Mouse (Mus musculus) left cerebral cortex, adult 6 months (tissue): ENCODE data around the gene Gm45015. TPM values are rescaled to one million over a fixed set of nuclear protein-coding genes. Genes with fewer than 3 reads are reported as not detected.

Experiments used
- long read RNA-seq, 2 experiments: library from polyadenylated mRNA; unstranded; transcript quantifications; one replicate each; pipeline ENCODE4 v2.0.0; 2019 to 2020
- polyA plus RNA-seq: library from polyadenylated mRNA; unstranded; fragments of <200 nt; fragmentation: Nextera tagmentation; gene quantifications from 2 replicates; pipeline ENCODE4 v1.2.3, GENCODE M21; 2021

Gene Gm45015
- polyA plus RNA-seq: not detected in 2 replicates
- long read RNA-seq, experiment 1: 0 reads
- long read RNA-seq, experiment 2: 0 reads

DNA sequence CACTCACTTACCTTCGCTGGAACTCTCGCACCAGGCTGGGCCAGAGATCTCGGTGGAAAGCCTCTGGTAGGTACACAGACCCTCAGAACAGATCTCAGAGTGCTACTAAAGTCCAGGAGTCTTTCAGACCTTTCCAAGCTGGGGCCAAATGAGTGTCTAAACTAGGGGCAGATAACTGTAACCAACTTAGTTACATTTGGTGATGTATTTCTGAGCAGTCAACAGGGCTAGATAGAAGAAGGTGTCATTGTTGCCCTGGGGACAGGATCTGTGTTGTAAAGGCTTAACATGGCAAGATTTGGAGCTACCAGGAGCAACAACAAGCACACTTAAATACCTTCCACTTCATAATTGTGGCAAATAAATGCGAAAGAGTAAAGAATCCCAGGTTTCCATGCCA, at the start of gene Gm45015:
Gene Gm45015, minus strand, starts transcription at position 101 of the 400 bp plus-strand sequence.

DNA sequence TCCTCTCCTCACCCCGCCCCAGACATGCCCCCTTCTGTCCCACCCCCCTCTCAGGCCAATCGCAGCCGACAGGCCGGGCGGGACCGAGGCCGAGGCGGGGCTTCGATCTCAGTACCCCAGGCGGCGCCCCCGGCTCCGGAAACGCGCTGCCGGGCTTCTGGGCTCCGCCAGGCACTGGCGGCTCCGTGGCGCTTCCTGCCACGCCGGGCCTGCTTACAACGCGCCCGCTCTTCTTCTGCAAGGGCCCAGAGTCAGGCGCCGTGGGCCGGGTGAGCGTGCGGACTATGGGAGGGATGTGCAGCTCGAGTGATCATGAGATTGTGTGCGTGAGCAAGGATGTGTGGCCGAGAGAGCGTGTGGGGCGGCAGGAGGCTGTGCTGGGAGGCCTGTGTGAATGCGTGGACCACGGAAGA, 5.8 kb upstream of the Gm45015 start, which contains the start of gene Zfp275:
Gene Zfp275, plus strand, starts transcription at position 139 of the 413 bp plus-strand sequence.

DNA sequence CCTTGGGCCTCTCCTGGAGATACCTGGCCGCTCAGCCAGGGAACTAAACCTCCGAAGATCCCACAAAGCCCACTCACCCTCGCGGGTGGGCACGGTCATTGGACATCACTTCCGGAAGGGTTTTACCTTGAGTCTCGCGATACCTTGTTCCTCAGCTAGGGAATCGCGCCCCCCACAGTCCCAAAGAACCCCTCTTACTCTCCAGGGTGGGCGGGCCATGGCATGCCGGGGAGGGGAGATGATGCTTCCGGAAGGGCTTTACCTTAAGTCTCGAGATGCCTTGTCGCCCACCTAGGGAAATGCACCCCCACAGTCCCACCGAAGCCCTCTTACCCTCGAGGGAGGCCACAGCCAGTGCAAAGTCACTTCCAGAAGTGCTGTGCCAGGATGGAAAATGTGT, 43.8 kb downstream of the Gm45015 start, which contains the start of the genes Xlr5a and Xlr5c:
Gene Xlr5a, minus strand, starts transcription at position 101 of the 400 bp plus-strand sequence.
Gene Xlr5c, minus strand, starts transcription at position 101 of the 400 bp plus-strand sequence.

Other genes starting within 250 kb of the Gm45015 start
- 0.97 and 2.4 TPM in 2 replicates for gene Xlr3a, start 239.7 kb downstream of the Gm45015 start, polyA plus RNA-seq
- 0.37 TPM in 1 of 2 replicates, not detected in the other for gene Gm14685, start 219.8 kb downstream of the Gm45015 start, polyA plus RNA-seq
- not detected in 2 replicates for gene Xlr5b, start 188.0 kb downstream of the Gm45015 start, polyA plus RNA-seq
- gene DXBay18, start 187.4 kb downstream of the Gm45015 start, polyA plus RNA-seq: 0.28 TPM in 1 of 2 replicates, not detected in the other
- not detected in 2 replicates for gene Spin2d, start 159.9 kb downstream of the Gm45015 start, polyA plus RNA-seq
- 1.3 and 3.3 TPM in 2 replicates for gene Xlr3b, start 144.6 kb downstream of the Gm45015 start, polyA plus RNA-seq
- 0.48 TPM in 1 of 2 replicates, not detected in the other for gene Xlr4b, start 122.5 kb downstream of the Gm45015 start, polyA plus RNA-seq
- 16.8 and 21.8 TPM in 2 replicates for gene F8a, start 108.5 kb downstream of the Gm45015 start, polyA plus RNA-seq
- gene Xlr4c, start 93.7 kb downstream of the Gm45015 start, polyA plus RNA-seq: not detected in 2 replicates
- not detected in 2 replicates for gene Xlr3c, start 71.5 kb downstream of the Gm45015 start, polyA plus RNA-seq
- 0.31 TPM in 1 of 2 replicates, not detected in the other for gene Xlr5a, start 43.9 kb downstream of the Gm45015 start, polyA plus RNA-seq
- 0.20 TPM in 1 of 2 replicates, not detected in the other for gene Xlr5c, start 43.9 kb downstream of the Gm45015 start, polyA plus RNA-seq
- gene Zfp275, start 5.8 kb upstream of the Gm45015 start, polyA plus RNA-seq: 3.4 and 3.9 TPM in 2 replicates
- not detected in 2 replicates for gene Gm18336, start 61.9 kb upstream of the Gm45015 start, polyA plus RNA-seq
- gene Zfp92, start 74.3 kb upstream of the Gm45015 start, polyA plus RNA-seq: 0.55 and 0.64 TPM in 2 replicates
- gene Trex2, start 98.5 kb upstream of the Gm45015 start, polyA plus RNA-seq: not detected in 2 replicates
- 13.6 and 16.0 TPM in 2 replicates for gene Haus7, start 122.2 kb upstream of the Gm45015 start, polyA plus RNA-seq
- 13.0 and 24.0 TPM in 2 replicates for gene Bgn, start 146.8 kb upstream of the Gm45015 start, polyA plus RNA-seq
- gene Atp2b3, start 166.2 kb upstream of the Gm45015 start, polyA plus RNA-seq: 12.5 and 14.4 TPM in 2 replicates